Mouse (Mus musculus): ENCODE data around the gene D6Wsu163e.

Gene D6Wsu163e

GRCm38 (mm10) chr6:127006551-127006950 is 66.8 kb downstream of the D6Wsu163e start:
- no peak for DNase-seq (ENCODE audit: low spot score)

- no peak for DNase-seq (ENCODE audit: low spot score)
These were observed 70.3 kb downstream of the D6Wsu163e start for GRCm38 (mm10) chr6:127010021-127010420.

- DNase-seq (ENCODE audit: low spot score) = no peak
These were observed 72.3 kb downstream of the D6Wsu163e start for GRCm38 (mm10) chr6:127011947-127012535.

GRCm38 (mm10) chr6:127014906-127015770 is 75.4 kb downstream of the D6Wsu163e start, which contains the start of gene Fgf6:
Gene Fgf6, plus strand, starts transcription at chr6:127015586.
- DNase-seq (ENCODE audit: low spot score) = no peak

- no peak for DNase-seq (ENCODE audit: low spot score)
These were observed 79.5 kb downstream of the D6Wsu163e start for GRCm38 (mm10) chr6:127019254-127019653.

GRCm38 (mm10) chr6:127020431-127020830 is 80.7 kb downstream of the D6Wsu163e start:
- no peak for DNase-seq (ENCODE audit: low spot score)

- no peak for DNase-seq (ENCODE audit: low spot score)
These were observed 85.1 kb downstream of the D6Wsu163e start for GRCm38 (mm10) chr6:127024836-127025235.

Measured in ovary, postnatal 10 days (tissue).